Mouse (Mus musculus) brain, embryonic 14.5 days (tissue): ENCODE measurements around the gene Chd4. TPM values are rescaled to one million over a fixed set of nuclear protein-coding genes. Genes with fewer than 3 reads are reported as not detected.

ENCODE experiments used
- DNase-seq: peaks from one replicate; pipeline ENCODE4 v3.0.0-alpha.2; 2011; ENCODE audit warnings: low read depth
- CTCF ChIP-seq: fragments of 200-500 bp; IDR thresholded peaks from 2 replicates; pipeline ENCODE4 v1.5.1; 2012; ENCODE audit warnings: inconsistent platforms, mild to moderate bottlenecking, moderate library complexity, borderline replicate concordance; ENCODE audit not compliant: insufficient read depth, insufficient read length; ENCODE audit errors: extremely low read depth
- POLR2A ChIP-seq: fragments of 200-500 bp; IDR thresholded peaks from 2 replicates; pipeline ENCODE4 v1.6.1; 2012; ENCODE audit warnings: mild to moderate bottlenecking, inconsistent platforms, borderline replicate concordance; ENCODE audit not compliant: poor library complexity, insufficient read depth, insufficient read length, severe bottlenecking; ENCODE audit errors: extremely low read depth
- polyA plus RNA-seq: library from polyadenylated mRNA; depleted of rRNA; stranded (reverse); fragments of >200 nt; gene quantifications from 2 replicates; pipeline ENCODE4 v1.2.3, GENCODE M21; 2012

The Chd4 gene
- polyA plus RNA-seq, 1 experiment = 142 TPM

DNA sequence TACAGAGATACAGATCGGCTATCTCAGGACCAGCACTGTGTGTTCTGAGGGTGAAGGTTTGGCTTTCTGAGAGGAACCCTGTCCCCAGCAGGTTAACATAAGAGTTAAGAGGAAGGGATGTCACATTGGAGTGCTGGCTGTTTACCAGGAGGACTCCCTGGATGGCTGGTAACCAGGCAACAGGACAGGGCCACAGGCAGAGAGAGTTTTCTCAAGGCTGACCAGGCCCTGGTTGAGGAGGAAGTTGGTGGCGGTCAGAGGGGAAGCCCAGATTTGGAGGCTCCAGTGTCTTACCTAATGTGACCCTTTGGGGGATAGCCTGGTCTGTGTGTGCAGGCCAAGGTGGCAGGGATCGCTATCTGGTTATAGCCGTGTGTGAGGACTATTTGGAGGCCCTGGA, 51.0 kb downstream of the Chd4 start:
- no peak for DNase-seq
- TF ChIP-seq POLR2A (no peak), CTCF (no peak)

DNA sequence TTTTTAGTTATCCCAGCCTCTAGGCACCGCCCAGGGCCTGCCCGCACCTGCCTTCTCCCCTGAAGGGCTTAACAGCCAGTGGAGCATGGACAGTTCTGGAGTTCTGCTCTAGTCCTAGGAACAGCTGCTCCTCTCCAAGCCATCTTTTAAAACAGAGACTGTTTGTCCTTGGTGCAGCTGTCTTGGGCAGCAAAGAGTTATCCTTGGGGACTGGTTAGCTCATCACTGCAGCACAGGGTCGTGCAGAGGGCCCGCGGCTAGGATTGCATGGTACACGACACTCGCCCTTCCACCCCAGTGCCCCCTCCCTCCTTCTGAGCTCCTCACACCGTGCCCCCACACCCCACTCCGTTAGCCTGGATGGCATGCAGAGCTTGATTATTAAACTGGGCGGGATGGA, 51.5 kb downstream of the Chd4 start:
- DNase-seq = no peak
- no peak for TF ChIP-seq CTCF
- no peak for TF ChIP-seq POLR2A

DNA sequence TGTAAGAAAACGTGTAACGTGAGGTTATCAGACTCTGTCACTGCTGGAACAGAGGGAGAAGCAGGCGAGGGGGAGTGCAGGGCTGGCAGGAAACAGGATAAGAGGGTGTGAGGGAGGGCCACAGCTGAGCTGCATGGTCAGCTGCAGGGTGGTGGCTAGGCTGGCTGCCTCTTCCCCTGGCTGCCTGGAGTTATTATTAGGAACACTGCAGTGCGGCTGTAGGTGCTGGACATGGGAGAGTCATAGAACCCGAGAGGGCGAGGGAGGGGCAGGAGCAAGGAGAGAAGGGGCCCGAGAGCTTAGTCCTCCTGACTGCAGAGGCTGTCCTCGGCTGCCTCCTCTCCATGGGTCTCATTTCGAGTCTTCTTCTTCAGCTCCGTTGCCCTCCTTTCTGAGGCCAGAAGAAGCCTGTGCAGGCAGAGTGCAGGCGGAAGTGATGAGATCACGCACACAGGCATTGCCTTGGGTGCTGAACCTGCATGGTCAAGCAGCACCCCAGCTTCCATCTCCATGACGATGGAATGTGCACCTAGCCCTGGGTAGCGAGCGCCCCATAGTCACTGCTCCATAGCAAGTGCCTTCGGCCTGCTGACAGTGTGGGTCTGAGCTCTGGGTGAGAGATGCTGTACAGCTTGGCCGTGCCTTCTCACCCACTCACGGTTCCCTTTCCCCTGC, 52.6 kb downstream of the Chd4 start:
- DNase-seq = no peak
- TF ChIP-seq POLR2A (no peak), CTCF (no peak)

DNA sequence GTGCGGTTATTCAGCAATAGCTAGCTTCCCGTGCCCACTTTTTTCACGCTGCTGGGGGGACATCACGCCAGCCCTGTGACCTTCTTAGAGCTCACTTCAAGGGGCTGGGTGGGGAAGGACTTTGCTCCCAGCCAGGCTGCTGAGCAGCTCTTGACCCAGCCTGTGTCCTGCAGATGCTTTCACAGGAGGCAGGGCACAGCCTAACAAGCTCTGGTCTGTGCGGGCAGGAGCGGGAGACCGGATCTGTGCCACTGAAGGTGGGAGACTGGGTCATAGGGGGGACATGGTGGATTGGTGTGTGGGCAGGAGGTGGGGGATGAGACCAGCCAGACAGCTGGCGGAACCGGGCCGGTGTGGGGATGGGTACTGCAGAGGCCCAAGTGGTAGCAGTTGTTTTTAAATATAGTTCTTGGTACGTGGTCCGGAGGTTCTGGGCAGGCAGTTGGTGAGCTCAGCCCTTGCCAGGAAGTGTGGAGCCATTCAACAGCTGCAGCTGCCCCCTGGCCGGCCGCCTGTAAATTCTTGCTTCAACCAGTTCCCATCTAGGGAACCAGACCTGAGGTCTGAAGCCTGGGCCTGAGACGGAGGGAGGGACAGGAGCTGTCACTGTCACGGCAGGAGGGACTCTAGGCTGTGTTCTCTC, 53.3 kb downstream of the Chd4 start:
- no peak for DNase-seq
- no peak for TF ChIP-seq POLR2A

DNA sequence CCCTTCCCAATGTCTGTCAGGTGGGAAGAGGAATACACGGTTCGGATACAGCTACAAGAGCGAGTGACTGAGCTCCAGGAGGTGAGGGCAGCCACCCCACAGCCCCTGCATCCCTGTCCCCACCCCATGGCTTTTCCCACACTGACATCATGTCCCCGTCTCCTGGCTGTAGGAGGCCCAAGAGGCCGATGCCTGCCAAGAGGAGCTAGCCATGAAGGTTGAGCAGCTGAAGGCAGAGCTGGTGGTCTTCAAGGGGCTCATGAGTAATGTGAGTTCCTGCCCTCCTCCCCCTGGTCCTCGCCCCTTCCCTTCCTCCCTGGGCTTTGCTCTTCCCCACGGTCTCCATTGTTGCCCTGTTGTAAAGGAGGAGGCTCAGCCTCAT, 53.8 kb downstream of the Chd4 start:
- TF ChIP-seq CTCF = no peak
- TF ChIP-seq POLR2A = no peak
- no peak for DNase-seq

DNA sequence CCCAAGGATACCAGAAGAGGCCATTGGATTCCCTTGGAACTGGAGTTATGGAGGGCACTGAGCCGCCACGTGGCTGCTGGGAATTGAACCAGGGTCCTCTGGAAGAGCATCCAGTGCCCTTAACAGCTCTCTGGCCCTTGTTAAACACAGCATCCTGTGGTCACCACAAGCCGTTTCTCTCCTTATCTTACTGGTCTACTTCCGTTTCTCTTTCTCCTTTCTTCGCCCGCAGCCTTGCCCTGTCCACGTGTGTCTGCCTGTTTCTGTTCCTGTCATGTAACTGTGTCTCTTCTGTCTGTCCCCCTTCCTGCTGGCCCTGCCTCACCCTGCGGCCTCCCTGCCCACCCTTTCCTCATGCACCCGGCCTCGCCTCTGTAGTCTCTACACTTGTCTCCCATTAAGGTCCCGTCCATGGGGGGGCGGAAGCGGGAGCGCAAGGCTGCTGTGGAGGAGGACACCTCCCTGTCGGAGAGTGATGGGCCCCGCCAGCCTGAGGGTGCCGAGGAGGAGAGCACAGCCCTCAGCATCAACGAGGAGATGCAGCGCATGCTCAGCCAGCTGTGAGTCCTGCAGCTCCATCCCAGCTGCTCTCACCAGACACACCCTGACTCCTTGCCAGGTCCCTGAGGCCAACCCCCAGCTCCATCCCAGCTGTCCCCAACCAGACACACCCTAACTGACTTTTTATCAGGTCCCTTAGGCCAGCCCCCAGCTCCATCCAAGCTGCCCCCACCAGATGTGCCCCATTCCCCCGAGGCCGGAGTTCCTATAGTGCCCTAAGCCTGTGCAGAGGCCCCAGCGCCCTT, 56.6 kb downstream of the Chd4 start:
- no peak for TF ChIP-seq POLR2A
- no peak for TF ChIP-seq CTCF

DNA sequence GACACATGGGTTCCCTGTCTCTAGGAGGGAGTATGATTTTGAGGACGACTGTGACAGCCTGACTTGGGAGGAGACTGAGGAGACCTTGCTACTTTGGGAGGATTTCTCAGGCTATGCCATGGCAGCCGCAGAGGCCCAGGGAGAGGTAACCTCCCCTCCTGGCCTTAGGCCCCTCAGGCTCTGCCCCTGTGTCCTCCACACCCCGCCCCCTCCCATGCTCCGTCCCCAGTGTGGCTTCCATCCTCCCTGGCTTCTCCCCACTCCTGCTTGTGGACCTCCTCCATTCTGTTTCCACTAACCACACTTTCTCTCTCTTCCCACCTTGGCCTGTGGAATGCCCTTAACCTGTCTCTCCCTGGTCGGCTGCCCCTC, 57.2 kb downstream of the Chd4 start:
- TF ChIP-seq CTCF (no peak), POLR2A (no peak)
- no peak for DNase-seq

More for the DNA sequence above, 56.6 kb downstream of the Chd4 start:
- DNase-seq = no peak

DNA sequence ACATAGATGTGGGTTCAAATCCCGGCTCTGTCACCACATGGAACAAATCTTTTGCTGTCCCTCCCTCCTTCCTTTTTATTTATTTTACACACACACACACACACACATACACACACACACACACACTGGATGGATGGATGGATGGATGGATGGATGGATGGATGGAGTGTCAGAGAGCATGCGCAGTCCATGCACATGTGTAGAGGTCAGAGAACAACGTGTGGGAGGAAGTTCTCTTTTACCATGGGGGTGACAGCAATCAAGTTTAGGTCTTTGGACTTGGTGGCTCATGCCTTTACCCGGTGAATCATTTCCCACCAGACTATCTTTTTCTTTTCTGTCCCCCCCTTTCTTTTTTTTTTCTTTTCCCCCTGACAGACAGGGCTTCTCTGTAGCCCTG, 57.9 kb downstream of the Chd4 start:
- no peak for TF ChIP-seq POLR2A
- no peak for TF ChIP-seq CTCF
- DNase-seq = no peak

DNA sequence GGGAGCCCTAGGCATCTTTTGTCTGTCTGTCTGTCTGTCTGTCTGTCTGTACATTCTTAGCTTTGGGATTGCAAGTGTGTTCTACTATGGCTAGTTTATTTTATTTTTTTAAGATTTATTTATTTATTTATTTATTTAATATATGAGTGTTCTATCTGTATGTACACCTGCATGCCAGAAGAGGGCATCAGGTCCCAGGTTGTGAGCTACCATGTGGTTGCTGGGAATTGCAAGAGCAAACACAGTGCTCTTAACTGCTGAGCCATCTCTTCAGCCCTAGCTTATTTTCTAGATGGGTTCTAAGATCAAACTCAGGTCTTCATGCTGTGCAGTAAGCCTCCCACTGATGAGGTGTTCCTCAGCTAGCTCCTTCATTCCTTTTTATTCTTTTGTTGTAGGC, 58.8 kb downstream of the Chd4 start:
- DNase-seq = peak; percentile 79
- TF ChIP-seq CTCF (peak; percentile 39; the same call in 1 of the 2 replicates), POLR2A (no peak)

DNA sequence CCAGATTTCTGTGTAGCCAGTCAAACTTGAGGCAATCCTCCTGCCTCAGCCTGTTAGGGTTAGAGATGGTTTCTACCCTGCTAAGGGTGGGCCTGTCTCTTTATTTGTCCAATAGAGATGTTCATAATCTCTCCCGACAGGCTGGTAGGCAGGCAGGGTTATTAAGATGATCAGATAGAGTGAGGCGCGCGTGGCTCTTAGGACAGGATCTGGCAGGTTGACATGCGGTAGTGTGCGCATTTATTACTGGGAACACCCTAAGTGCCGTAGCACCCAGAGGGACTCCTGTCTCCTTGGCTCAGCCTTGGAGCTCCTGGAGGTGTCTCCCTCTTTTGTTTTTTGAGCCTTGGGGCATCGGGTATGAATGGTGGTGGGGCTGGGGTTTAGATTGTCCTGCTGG, 59.5 kb downstream of the Chd4 start:
- TF ChIP-seq CTCF (no peak), POLR2A (no peak)
- DNase-seq = no peak

DNA sequence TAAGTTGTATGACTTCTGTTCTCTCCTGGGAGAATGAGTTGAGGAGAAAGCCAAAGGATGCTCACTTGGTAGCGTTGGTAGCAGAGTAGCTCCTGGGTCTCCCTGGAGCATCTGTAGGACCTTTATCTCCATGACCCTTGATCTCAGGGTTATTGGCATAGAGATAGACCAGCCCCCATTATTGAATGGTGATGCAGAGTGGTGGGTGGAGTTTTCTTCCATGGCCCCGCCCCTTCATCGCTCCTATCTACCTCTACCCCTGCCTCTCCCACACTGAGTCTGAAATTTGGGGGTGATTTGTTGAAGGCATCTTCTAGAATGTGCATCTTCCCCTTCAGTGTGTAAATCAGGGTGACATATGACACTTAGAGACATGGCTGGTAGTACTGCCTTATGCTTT, 60.7 kb downstream of the Chd4 start:
- no peak for DNase-seq
- TF ChIP-seq POLR2A (no peak), CTCF (no peak)
